Mouse (Mus musculus) kidney, adult 2 months (tissue): ENCODE results near the gene Ntm.

Experiments used
- CTCF ChIP-seq: fragments of 200-500 bp; conservative IDR thresholded peaks from 2 replicates; pipeline ENCODE4 v1.5.1; 2011; ENCODE audit warnings: low read depth, mild to moderate bottlenecking, control low read depth, low read length, moderate library complexity, mixed read lengths; ENCODE audit not compliant: insufficient read depth, insufficient read length
- POLR2A ChIP-seq: fragments of 200-500 bp; IDR thresholded peaks from one replicate; pipeline ENCODE4 v1.6.1; 2011; ENCODE audit warnings: low read depth, low read length, control low read depth

GRCm38 (mm10) chr9:29771870-29772269, 191.1 kb downstream of the Ntm start:
- TF ChIP-seq POLR2A: no peak
- TF ChIP-seq CTCF: no peak
